Mouse (Mus musculus): ENCODE data around the gene Ankrd39. TPM values are rescaled to one million over a fixed set of nuclear protein-coding genes. Genes with fewer than 3 reads are reported as not detected.

The Ankrd39 gene
- polyA plus RNA-seq, 1 experiment from 2014 or later = 23.1 TPM

- Histone ChIP-seq H3K36me3 (peaks cover 55% of the 10 kb centered on the region), H3K27me3 (replicated peaks) (no peaks in the 10 kb centered on the region), H3K4me2 (no peak overlapping the region), H3K9me3 (replicated peaks) (no peaks in the 10 kb centered on the region), H3K9ac (no peak overlapping the region), H3K4me1 (replicated peaks) (peaks cover 47% of the 10 kb centered on the region), H3K27ac (ENCODE audit: poor library complexity, severe bottlenecking) (no peak overlapping the region), H3K4me3 (no peak overlapping the region)
- no peak for ATAC-seq (ENCODE audit: insufficient number of reproducible peaks, low FRiP score)
- WGBS = 20% methylated on average over 1 of the region's 1 CpGs
These were observed 18.9 kb downstream of the Ankrd39 start for GRCm38 (mm10) chr1:36528351-36528750.

- 89% methylated on average over 10 of the region's 10 CpGs for WGBS
- ATAC-seq (ENCODE audit: insufficient number of reproducible peaks, low FRiP score) = no peak
- Histone ChIP-seq H3K27me3 (replicated peaks) (no peaks in the 10 kb centered on the region), H3K27ac (ENCODE audit: poor library complexity, severe bottlenecking) (no peak overlapping the region), H3K4me1 (replicated peaks) (peaks cover 53% of the 10 kb centered on the region), H3K4me2 (no peak overlapping the region), H3K9ac (no peak overlapping the region), H3K36me3 (peaks cover 64% of the 10 kb centered on the region), H3K4me3 (no peak overlapping the region), H3K9me3 (replicated peaks) (no peaks in the 10 kb centered on the region)
These were observed 20.3 kb downstream of the Ankrd39 start for GRCm38 (mm10) chr1:36526903-36527302.

DNA sequence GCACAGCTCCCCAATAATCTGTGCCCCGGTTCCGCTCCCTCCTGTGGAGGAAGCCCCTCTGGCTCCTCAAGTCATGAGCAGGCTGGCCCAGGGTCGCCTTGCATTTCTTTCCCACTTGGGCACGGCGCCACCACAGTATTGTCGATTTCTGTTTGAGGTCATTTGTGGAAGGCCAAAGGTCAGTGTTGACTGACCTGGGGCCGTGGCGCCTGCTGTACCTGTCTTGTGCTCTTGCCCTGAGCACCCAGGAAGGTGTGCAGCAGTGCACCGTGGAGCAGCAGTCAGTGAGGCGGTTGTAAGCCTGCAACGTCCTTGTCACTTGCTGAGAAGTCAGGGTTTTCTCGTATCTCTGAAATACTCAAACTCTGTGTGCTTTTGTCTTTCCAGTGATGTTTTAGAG, 21.5 kb downstream of the Ankrd39 start:
- Histone ChIP-seq H3K9me3 (replicated peaks) (no peaks in the 10 kb centered on the region), H3K4me2 (no peak overlapping the region), H3K4me3 (no peak overlapping the region), H3K4me1 (replicated peaks) (peaks cover 41% of the 10 kb centered on the region), H3K27me3 (replicated peaks) (no peaks in the 10 kb centered on the region), H3K9ac (no peak overlapping the region), H3K27ac (ENCODE audit: poor library complexity, severe bottlenecking) (no peak overlapping the region), H3K36me3 (peaks cover 66% of the 10 kb centered on the region)
- 91% methylated on average over 12 of the region's 12 CpGs for WGBS
- ATAC-seq (ENCODE audit: insufficient number of reproducible peaks, low FRiP score) = no peak

DNA sequence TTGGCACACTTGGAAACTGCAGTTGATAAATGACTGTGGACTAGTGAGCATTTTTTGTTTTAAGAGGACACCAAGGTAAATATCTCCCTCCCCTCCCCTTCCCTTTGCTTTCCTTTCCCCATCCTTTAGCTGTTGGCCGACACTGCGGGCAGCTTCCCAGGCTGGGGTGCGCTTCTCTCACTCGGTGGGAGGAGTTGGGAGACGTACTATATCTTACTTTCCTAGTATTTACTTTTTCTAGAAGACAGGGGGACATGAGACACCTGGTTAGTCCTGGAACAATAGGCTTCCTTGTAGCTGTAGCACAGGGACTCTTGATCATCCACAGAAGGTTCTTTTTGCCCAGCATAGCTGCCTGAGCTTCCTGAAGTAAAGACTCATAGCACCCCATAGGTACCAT, 23.2 kb downstream of the Ankrd39 start:
- 76% methylated on average over 5 of the region's 5 CpGs for WGBS
- Histone ChIP-seq H3K9ac (no peak overlapping the region), H3K36me3 (peaks cover 76% of the 10 kb centered on the region), H3K27me3 (replicated peaks) (no peaks in the 10 kb centered on the region), H3K4me2 (no peak overlapping the region), H3K4me1 (replicated peaks) (peaks cover 31% of the 10 kb centered on the region), H3K27ac (ENCODE audit: poor library complexity, severe bottlenecking) (peak overlapping the region; percentile 65), H3K4me3 (no peak overlapping the region), H3K9me3 (replicated peaks) (no peaks in the 10 kb centered on the region)
- ATAC-seq (ENCODE audit: insufficient number of reproducible peaks, low FRiP score) = no peak

- no peak overlapping the region for H3K9ac ChIP-seq
- peak; percentile 55 for ATAC-seq (ENCODE audit: insufficient number of reproducible peaks, low FRiP score)
- no peak overlapping the region for H3K4me3 ChIP-seq
- peaks cover 81% of the 10 kb centered on the region for H3K36me3 ChIP-seq
- no peaks in the 10 kb centered on the region for H3K9me3 ChIP-seq (replicated peaks)
- H3K4me1 ChIP-seq (replicated peaks) = peaks cover 30% of the 10 kb centered on the region
- H3K27ac ChIP-seq (ENCODE audit: poor library complexity, severe bottlenecking) = peak overlapping the region; percentile 65
- no peaks in the 10 kb centered on the region for H3K27me3 ChIP-seq (replicated peaks)
- 60% methylated on average over 9 of the region's 9 CpGs for WGBS
- no peak overlapping the region for H3K4me2 ChIP-seq
These were observed 23.8 kb downstream of the Ankrd39 start for GRCm38 (mm10) chr1:36523332-36524013.

DNA sequence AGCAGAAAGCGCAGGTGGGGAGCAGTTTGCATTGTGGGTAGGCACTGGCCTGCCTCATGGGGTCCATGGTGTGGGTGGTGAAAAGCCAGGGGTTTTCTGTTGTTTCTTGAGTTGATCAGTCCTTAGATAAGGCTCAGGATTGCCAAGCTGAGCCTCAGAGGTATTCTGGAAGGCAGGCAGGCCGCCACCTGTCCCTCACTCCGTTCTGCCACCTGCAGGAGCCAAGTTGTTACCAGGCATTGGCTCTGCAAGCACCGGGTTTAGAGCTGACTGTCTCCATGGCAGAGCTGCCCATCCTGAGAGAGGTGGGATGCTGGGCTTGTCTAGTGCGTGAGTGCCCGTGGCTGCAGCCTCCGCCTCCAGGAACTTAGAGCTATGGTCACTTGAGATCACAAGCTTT, 25.0 kb downstream of the Ankrd39 start:
- Histone ChIP-seq H3K36me3 (peaks cover 90% of the 10 kb centered on the region), H3K9me3 (replicated peaks) (no peaks in the 10 kb centered on the region), H3K4me1 (replicated peaks) (peaks cover 36% of the 10 kb centered on the region), H3K27me3 (replicated peaks) (no peaks in the 10 kb centered on the region), H3K27ac (ENCODE audit: poor library complexity, severe bottlenecking) (no peak overlapping the region), H3K4me2 (no peak overlapping the region), H3K9ac (no peak overlapping the region), H3K4me3 (no peak overlapping the region)
- no peak for ATAC-seq (ENCODE audit: insufficient number of reproducible peaks, low FRiP score)
- 93% methylated on average over 7 of the region's 7 CpGs for WGBS

- no peak overlapping the region for H3K9ac ChIP-seq
- ATAC-seq (ENCODE audit: insufficient number of reproducible peaks, low FRiP score) = no peak
- H3K27me3 ChIP-seq (replicated peaks) = no peaks in the 10 kb centered on the region
- no peak overlapping the region for H3K4me2 ChIP-seq
- H3K36me3 ChIP-seq = peaks cover 79% of the 10 kb centered on the region
- 80% methylated on average over 11 of the region's 11 CpGs for WGBS
- H3K4me3 ChIP-seq = no peak overlapping the region
- no peaks in the 10 kb centered on the region for H3K9me3 ChIP-seq (replicated peaks)
- peaks cover 54% of the 10 kb centered on the region for H3K4me1 ChIP-seq (replicated peaks)
- no peak overlapping the region for H3K27ac ChIP-seq (ENCODE audit: poor library complexity, severe bottlenecking)
These were observed 27.6 kb downstream of the Ankrd39 start for GRCm38 (mm10) chr1:36519626-36520025.

GRCm38 (mm10) chr1:36518259-36518658, 29.0 kb downstream of the Ankrd39 start:
- ATAC-seq (ENCODE audit: insufficient number of reproducible peaks, low FRiP score) = no peak
- H3K36me3 ChIP-seq = peaks cover 71% of the 10 kb centered on the region
- WGBS = 74% methylated on average over 3 of the region's 3 CpGs

DNA sequence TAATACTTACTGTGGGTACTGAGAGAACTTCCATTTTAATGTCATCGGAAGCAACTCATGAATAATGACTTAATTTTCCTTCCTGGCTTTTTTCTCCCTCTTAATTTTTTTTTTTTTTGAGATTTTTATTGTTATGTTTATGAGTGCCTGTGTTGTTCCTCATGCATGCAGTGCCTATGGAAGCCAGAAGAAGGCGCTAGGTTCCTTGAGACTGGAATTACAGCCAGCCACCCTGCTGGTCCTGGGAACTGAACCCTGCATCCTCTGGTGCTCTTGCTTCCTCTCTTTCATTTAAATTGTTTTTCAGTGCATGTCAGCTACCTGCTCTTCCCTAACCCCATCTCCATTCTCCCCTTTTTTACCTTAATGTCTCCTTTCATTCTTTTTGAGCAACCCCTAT, 33.5 kb downstream of the Ankrd39 start:
- no peak for ATAC-seq (ENCODE audit: insufficient number of reproducible peaks, low FRiP score)
- Histone ChIP-seq H3K9me3 (replicated peaks) (no peaks in the 10 kb centered on the region), H3K27ac (ENCODE audit: poor library complexity, severe bottlenecking) (no peak overlapping the region), H3K4me2 (peak overlapping the region; percentile 93), H3K4me1 (replicated peaks) (peaks cover 44% of the 10 kb centered on the region), H3K9ac (no peak overlapping the region; the same call in 1 of the 2 replicates), H3K27me3 (replicated peaks) (no peaks in the 10 kb centered on the region), H3K36me3 (peaks cover 29% of the 10 kb centered on the region), H3K4me3 (peak overlapping the region; percentile 86)
- 62% methylated on average over 2 of the region's 2 CpGs for WGBS

More at GRCm38 (mm10) chr1:36518259-36518658, 29.0 kb downstream of the Ankrd39 start:
- 0 out of 2 replicates have a peak overlapping the region, but pooled peaks have one; percentile 31 for H3K9ac ChIP-seq
- no peak overlapping the region for H3K4me3 ChIP-seq
- no peaks in the 10 kb centered on the region for H3K27me3 ChIP-seq (replicated peaks)
- H3K4me2 ChIP-seq = no peak overlapping the region
- no peaks in the 10 kb centered on the region for H3K9me3 ChIP-seq (replicated peaks)
- H3K4me1 ChIP-seq (replicated peaks) = peaks cover 53% of the 10 kb centered on the region
- H3K27ac ChIP-seq (ENCODE audit: poor library complexity, severe bottlenecking) = no peak overlapping the region

DNA sequence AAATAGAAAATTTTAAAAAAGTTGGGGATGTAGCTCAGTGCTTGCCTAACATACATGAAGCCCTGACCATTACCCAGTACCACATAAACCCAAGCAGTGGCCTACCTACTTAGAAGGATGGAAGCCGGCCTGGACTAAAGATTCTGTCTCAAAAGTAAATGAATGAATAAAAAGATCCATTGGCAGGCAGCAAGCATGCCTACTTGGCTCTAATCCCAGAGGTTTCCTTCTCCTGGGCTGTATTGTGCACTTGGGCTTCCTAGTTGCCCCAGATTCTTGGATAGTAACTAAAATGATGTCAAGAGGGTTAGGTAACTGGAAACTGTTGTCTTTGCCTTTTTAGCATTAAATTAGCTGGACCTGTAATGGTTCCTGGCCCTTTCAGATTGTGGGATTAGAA, 33.9 kb downstream of the Ankrd39 start:
- Histone ChIP-seq H3K9ac (peak overlapping the region; percentile 86), H3K4me1 (replicated peaks) (peaks cover 42% of the 10 kb centered on the region), H3K27me3 (replicated peaks) (no peaks in the 10 kb centered on the region), H3K27ac (ENCODE audit: poor library complexity, severe bottlenecking) (no peak overlapping the region), H3K4me3 (peak overlapping the region; percentile 86), H3K4me2 (peak overlapping the region; percentile 93), H3K36me3 (peaks cover 25% of the 10 kb centered on the region; the same call in 1 of the 2 replicates), H3K9me3 (replicated peaks) (no peaks in the 10 kb centered on the region)
- ATAC-seq (ENCODE audit: insufficient number of reproducible peaks, low FRiP score) = no peak
- WGBS = 11% methylated on average over 1 of the region's 1 CpGs

GRCm38 (mm10) chr1:36512966-36513280, 34.3 kb downstream of the Ankrd39 start:
- H3K36me3 ChIP-seq = peaks cover 21% of the 10 kb centered on the region; the same call in 1 of the 2 replicates

More at GRCm38 (mm10) chr1:36512966-36513280, 34.3 kb downstream of the Ankrd39 start:
- H3K27ac ChIP-seq (ENCODE audit: poor library complexity, severe bottlenecking) = peak overlapping the region; percentile 98
- ATAC-seq (ENCODE audit: insufficient number of reproducible peaks, low FRiP score) = no peak
- 2% methylated on average over 16 of the region's 16 CpGs for WGBS
- H3K9me3 ChIP-seq (replicated peaks) = no peaks in the 10 kb centered on the region
- H3K9ac ChIP-seq = peak overlapping the region; percentile 86
- no peaks in the 10 kb centered on the region for H3K27me3 ChIP-seq (replicated peaks)
- H3K4me1 ChIP-seq (replicated peaks) = peaks cover 38% of the 10 kb centered on the region
- peak overlapping the region; percentile 86 for H3K4me3 ChIP-seq
- peak overlapping the region; percentile 93 for H3K4me2 ChIP-seq

All from heart, embryonic 12.5 days (tissue).